Mouse (Mus musculus) hematopoietic multipotent progenitor cell, adult 10-12 weeks (in vitro differentiated cells): ENCODE measurements around the gene Aptx. TPM values are rescaled to one million over a fixed set of nuclear protein-coding genes. Genes with fewer than 3 reads are reported as not detected.

ENCODE experiments used
- polyA plus RNA-seq: library from polyadenylated mRNA; stranded (reverse); fragments of >175 nt; gene quantifications from 2 replicates; pipeline ENCODE4 v1.2.3, GENCODE M21; 2012; ENCODE audit warnings: low replicate concordance

Aptx gene
- 1.5 and 6.8 TPM in 2 replicates for polyA plus RNA-seq

GRCm38 (mm10) chr4:40702797-40703709 lies at the start of gene Aptx:
Gene Aptx, minus strand, starts transcription at chr4:40703194.

DNA sequence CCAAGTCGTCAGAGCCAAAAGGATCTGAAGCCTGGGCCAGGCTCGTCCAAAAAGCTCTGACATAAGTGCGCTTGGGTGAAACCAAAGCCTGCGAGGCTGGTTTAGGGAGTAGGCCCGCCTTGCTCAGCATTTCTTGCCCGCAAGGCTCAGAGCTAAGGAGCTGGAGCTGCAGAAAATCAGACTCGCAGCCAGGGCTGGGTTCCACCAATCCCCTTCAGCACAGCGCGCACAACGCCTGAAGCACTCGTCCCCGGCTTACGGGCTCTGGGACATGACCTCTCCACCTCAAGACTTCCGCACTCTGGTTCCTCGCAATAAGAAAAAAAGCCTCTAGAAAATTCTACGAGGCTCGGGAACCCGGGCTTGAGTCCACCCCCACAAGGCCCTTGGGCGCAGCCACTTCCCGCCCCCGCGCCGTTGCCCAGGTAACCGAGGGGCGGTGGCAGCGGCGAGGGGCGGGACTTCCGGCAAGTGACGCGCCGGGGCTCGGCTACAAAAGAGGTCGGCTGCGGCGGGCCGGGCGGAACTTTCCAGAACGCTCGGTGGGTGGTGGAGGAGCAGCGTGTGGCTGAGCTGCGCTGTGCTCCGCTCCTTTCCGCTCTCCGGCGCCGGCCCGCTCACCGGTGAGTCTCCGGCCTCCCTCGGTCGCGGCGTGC lies 19.1 kb upstream of the Aptx start, which contains the start of gene Dnaja1:
Dnaja1 (plus strand) TSS at position 140 of the 656 bp plus-strand sequence.

Other genes starting within 250 kb of the Aptx start
- gene Tmem215, start 231.0 kb downstream of the Aptx start, polyA plus RNA-seq, result 0.05 and 0.53 TPM in 2 replicates
- 24.6 and 88.9 TPM in 2 replicates for gene Dnaja1, start 19.0 kb upstream of the Aptx start, polyA plus RNA-seq
- 5.3 and 5.6 TPM in 2 replicates for gene Smu1, start 54.7 kb upstream of the Aptx start, polyA plus RNA-seq
- gene B4galt1, start 150.8 kb upstream of the Aptx start, polyA plus RNA-seq, result 47.9 and 157 TPM in 2 replicates
- gene Spink4, start 216.9 kb upstream of the Aptx start, polyA plus RNA-seq, result not detected in 2 replicates
- 141 and 280 TPM in 2 replicates for gene Bag1, start 245.1 kb upstream of the Aptx start, polyA plus RNA-seq
- gene Chmp5, start 245.2 kb upstream of the Aptx start, polyA plus RNA-seq, result 6.9 and 8.3 TPM in 2 replicates